Mouse (Mus musculus) liver, adult 2 months (tissue): ENCODE measurements around the gene Larp1b. TPM values are rescaled to one million over a fixed set of nuclear protein-coding genes. Genes with fewer than 3 reads are reported as not detected.

ENCODE experiments used
- DNase-seq: peaks from one replicate; pipeline ENCODE4 v3.0.0-alpha.2; 2011; ENCODE audit warnings: low read depth, low spot score; ENCODE audit errors: extremely low read depth
- H3K27ac ChIP-seq: fragments of 200-500 bp; replicated peaks from 2 replicates; pipeline ENCODE4 v1.5.1; 2012; ENCODE audit warnings: low read depth, mild to moderate bottlenecking, control low read depth, inconsistent platforms, low read length; ENCODE audit not compliant: insufficient read depth
- H3K27me3 ChIP-seq: fragments of 200-500 bp; 2 replicates; pipeline ENCODE4 v1.6.1; 2012; ENCODE audit warnings: mild to moderate bottlenecking, moderate library complexity, low read length, inconsistent platforms; ENCODE audit not compliant: control insufficient read depth, insufficient read depth
- H3K36me3 ChIP-seq: fragments of 200-500 bp; 2 replicates; pipeline ENCODE4 v1.6.1; 2012; ENCODE audit warnings: low read length, inconsistent platforms; ENCODE audit not compliant: control insufficient read depth, insufficient read depth
- H3K4me1 ChIP-seq: fragments of 200-500 bp; 2 replicates; pipeline ENCODE4 v1.6.1; 2011; ENCODE audit warnings: low read length; ENCODE audit not compliant: control insufficient read depth, insufficient read depth
- H3K4me3 ChIP-seq: fragments of 200-500 bp; 2 replicates; pipeline ENCODE4 v1.5.1; 2011; ENCODE audit warnings: low read depth, mild to moderate bottlenecking, control low read depth, low read length, moderate library complexity; ENCODE audit not compliant: insufficient read depth
- H3K79me2 ChIP-seq: fragments of 200-500 bp; 2 replicates; pipeline ENCODE4 v1.6.1; 2012; ENCODE audit warnings: inconsistent platforms, mild to moderate bottlenecking, low read length, moderate library complexity; ENCODE audit not compliant: control insufficient read depth, insufficient read depth
- H3K9ac ChIP-seq: fragments of 200-500 bp; 2 replicates; pipeline ENCODE4 v1.6.1; 2012; ENCODE audit warnings: low read depth, mild to moderate bottlenecking, control low read depth, inconsistent platforms, low read length
- CTCF ChIP-seq: fragments of 200-500 bp; IDR thresholded peaks from 2 replicates; pipeline ENCODE4 v1.5.1; 2011; ENCODE audit warnings: low read depth, low read length, control low read depth
- POLR2A ChIP-seq: fragments of 200-500 bp; IDR thresholded peaks from 2 replicates; pipeline ENCODE4 v1.6.1; 2011; ENCODE audit warnings: low read length, control low read depth; ENCODE audit not compliant: insufficient read depth; ENCODE audit errors: extremely low read depth
- WGBS: fragments of 180-500 bp; shearing (Covaris S2); methylation state at CpG from one replicate; pipeline ENCODE4 v1.1.7; 2018; 5-methylcytosine and 5-hydroxymethylcytosine counted together
- polyA plus RNA-seq: library from polyadenylated mRNA; depleted of rRNA; stranded (reverse); fragments of >200 nt; gene quantifications from 2 replicates; pipeline ENCODE4 v1.2.3, GENCODE M21; 2012
- total RNA-seq: library from RNA; depleted of rRNA; stranded (reverse); fragments of >200 nt; gene quantifications from 2 replicates; pipeline ENCODE4 v1.2.3, GENCODE M21; 2014

Larp1b gene
- total and polyA plus RNA-seq, 2 experiments: 20.3 to 81.2 TPM

DNA sequence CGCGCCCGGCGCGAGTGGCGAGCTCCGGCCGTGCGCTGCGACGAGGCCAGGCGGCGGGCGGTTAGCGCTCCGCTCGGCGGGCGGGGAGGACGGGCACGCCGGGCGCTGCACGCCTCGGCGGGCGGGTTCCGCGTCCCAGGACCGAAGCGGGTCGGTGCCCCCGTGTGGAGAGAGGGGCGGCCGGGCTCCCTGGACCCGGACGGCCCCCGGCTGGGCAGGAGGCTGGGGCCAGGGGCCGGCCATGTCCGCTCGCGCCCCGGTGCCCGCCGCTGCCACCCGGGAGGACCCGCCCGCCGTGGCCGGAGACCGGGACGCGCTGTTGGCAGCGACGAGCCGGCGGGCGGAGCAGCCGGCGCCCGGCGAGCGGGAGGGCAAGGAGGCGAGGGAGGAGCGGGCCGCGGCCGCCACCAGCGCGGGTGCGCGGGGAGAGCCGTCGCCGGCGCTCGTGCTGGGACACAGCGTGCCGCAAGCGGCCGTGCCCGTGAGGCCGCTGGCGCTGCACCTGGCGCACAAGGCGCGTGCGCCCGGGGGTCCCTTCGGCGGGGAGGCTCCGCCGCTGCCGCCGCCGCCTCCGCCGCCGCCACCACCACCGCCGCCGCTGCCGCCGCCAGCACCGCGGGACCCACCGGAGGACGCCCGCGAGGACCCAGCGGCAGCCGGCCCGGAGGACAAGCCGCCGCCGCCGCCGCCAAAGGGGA, 424 bp downstream of the Larp1b start:
- DNase-seq: no peak
- Histone ChIP-seq H3K4me1 (peaks cover 20% of the 10 kb centered on the region), H3K36me3 (no peaks in the 10 kb centered on the region), H3K27ac (peak overlapping the region; percentile 85), H3K9ac (peak overlapping the region; percentile 98), H3K79me2 (peaks cover 7% of the 10 kb centered on the region; the same call in 1 of the 2 replicates), H3K4me3 (peak overlapping the region; percentile 92), H3K27me3 (no peaks in the 10 kb centered on the region)
- TF ChIP-seq CTCF (no peak), POLR2A (no peak)
- under 1% methylated on average over 103 of the region's 118 CpGs for WGBS

DNA sequence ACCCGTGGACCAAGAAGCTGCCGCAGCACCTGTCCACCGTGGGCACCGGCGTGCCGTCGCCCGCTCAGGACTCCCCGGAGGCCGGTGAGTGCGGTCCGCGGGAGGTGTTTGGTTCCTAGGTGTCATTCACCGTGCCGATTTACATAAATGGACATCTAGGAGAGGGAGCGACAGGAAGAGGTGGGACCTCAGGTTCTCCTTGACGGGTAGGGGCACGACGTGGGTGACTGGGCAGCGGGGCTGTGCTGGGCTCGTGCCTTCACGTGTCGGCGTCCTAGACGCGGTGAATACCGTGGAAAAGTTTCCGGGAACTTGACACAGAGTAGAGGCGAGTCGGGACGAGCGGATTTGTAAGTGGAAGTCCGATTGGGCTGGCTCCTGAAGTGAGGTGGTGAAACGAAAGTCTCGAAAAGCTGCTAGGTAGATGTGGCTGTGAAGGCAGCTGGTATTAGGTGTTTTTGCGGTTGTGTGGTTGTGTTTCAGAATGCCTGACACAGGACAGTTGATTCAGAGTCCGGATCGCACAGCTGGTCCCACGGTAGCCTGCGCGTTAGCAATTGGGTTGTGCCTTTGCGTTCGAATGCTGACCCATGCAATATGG, 1.1 kb downstream of the Larp1b start:
- Histone ChIP-seq H3K27me3 (no peaks in the 10 kb centered on the region), H3K4me3 (peak overlapping the region; percentile 92), H3K9ac (peak overlapping the region; percentile 98), H3K27ac (peak overlapping the region; percentile 85), H3K79me2 (peaks cover 7% of the 10 kb centered on the region; the same call in 1 of the 2 replicates), H3K4me1 (peaks cover 20% of the 10 kb centered on the region), H3K36me3 (no peaks in the 10 kb centered on the region)
- peak; percentile 86 for DNase-seq
- under 1% methylated on average over 43 of the region's 43 CpGs for WGBS
- no peak for TF ChIP-seq CTCF
- 0 out of 2 replicates have a peak, but pooled peaks have one; percentile 70 for TF ChIP-seq POLR2A

DNA sequence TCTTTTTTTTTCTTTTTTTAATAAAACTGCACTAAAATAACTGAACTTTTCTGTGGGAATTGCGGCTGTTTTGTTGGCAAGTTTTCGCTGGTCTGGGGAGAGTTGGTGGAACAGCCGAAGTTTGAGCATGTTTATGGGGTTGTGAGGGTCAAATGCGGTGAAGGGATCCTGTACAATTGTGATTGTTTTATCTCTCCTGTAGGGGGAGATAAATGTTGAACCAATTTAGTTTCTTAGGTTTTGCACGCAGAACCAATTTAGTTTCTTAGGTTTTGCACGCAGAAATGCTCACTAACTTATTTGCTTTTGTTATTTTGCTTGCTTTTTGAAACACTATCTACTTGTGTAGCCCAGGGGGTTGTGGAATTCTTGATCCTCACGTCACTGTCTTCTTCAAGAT, 1.7 kb downstream of the Larp1b start:
- Histone ChIP-seq H3K27ac (peak overlapping the region; percentile 85), H3K79me2 (peaks cover 7% of the 10 kb centered on the region; the same call in 1 of the 2 replicates), H3K4me3 (peak overlapping the region; percentile 92), H3K4me1 (peaks cover 20% of the 10 kb centered on the region), H3K27me3 (no peaks in the 10 kb centered on the region), H3K9ac (peak overlapping the region; percentile 63; the same call in 1 of the 2 replicates), H3K36me3 (no peaks in the 10 kb centered on the region)
- peak; percentile 70 for DNase-seq
- TF ChIP-seq POLR2A (no peak), CTCF (no peak)
- 3% methylated on average over 7 of the region's 7 CpGs for WGBS

DNA sequence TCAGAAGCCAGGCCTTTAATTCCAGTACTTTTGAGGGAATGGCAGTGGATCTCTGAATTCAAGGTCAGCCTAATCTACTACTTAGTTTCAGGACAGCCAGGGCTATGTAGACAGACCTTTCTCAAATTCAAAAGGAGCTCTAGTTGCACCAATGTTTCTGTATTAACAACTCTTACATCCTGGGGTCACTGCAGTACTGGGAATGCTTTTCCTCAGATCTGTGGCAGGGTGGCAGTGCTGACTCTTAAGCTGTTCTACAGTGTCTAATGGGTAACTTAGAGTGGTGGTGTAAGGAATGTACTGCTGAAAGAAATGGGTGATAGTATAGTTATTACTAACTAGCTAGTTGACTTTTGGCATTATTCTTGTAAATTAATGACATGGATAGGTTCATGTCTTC, 3.0 kb downstream of the Larp1b start:
- H3K27ac ChIP-seq: no peak overlapping the region
- no peak overlapping the region for H3K4me3 ChIP-seq
- TF ChIP-seq CTCF (no peak), POLR2A (no peak)
- no peaks in the 10 kb centered on the region for H3K36me3 ChIP-seq
- no peaks in the 10 kb centered on the region for H3K27me3 ChIP-seq
- peaks cover 10% of the 10 kb centered on the region; the same call in 1 of the 2 replicates for H3K79me2 ChIP-seq
- no peak overlapping the region for H3K9ac ChIP-seq
- peak; percentile 40 for DNase-seq
- H3K4me1 ChIP-seq: peaks cover 16% of the 10 kb centered on the region

DNA sequence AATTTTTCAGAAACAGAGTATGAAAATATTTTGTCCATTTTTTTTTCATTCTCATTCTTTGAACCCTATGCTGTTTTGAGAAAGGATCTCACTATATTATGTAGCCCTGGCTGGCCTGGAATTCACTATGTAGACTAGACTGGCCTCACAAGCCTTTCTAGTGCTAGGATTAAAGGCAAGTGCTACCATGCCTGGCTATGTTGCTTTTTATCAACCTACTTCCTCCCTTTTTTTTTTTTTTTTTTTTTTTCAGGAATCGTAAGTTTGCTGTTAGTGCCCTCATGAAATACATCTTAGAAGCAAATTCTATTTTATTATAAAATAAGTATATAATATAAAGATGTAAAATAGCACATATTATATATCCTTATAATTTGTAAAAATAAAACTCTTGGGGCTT, 5.2 kb downstream of the Larp1b start:
- WGBS: 30% methylated on average over 1 of the region's 1 CpGs
- peaks cover 16% of the 10 kb centered on the region; the same call in 1 of the 2 replicates for H3K79me2 ChIP-seq
- TF ChIP-seq POLR2A: no peak
- no peak for TF ChIP-seq CTCF

DNA sequence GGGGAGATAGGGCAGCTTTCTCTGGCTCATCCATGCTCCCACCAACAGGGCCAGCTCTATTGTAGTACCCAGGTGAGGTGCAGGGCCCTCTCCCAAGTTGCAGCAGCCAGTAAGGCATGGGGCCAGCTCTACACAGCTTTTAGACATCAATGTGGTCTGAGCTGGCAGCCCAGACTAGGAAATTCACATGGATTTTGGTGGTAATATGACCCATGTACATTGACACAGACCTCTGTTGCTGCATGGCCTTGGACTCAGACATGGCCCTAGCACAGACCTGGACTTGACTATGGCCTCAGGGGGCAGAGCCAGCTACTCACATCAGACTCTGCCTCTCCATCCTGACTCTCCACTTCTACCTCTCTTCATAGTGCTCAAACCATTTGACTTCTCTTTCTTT, 9.2 kb downstream of the Larp1b start:
- Histone ChIP-seq H3K27ac (peak overlapping the region; percentile 42), H3K36me3 (no peaks in the 10 kb centered on the region), H3K4me3 (no peak overlapping the region), H3K27me3 (no peaks in the 10 kb centered on the region), H3K79me2 (peaks cover 14% of the 10 kb centered on the region; the same call in 1 of the 2 replicates), H3K9ac (no peak overlapping the region), H3K4me1 (peaks cover 8% of the 10 kb centered on the region)
- peak; percentile 81 for DNase-seq
- TF ChIP-seq POLR2A: no peak
- TF ChIP-seq CTCF: no peak

More for the DNA sequence above, 5.2 kb downstream of the Larp1b start:
- H3K27me3 ChIP-seq: no peaks in the 10 kb centered on the region
- no peaks in the 10 kb centered on the region for H3K36me3 ChIP-seq
- peaks cover 16% of the 10 kb centered on the region for H3K4me1 ChIP-seq
- no peak overlapping the region for H3K9ac ChIP-seq
- no peak for DNase-seq
- no peak overlapping the region for H3K4me3 ChIP-seq
- no peak overlapping the region for H3K27ac ChIP-seq
